Mouse (Mus musculus) right cerebral cortex, postnatal 14 days (tissue): ENCODE measurements around the gene Lmna.

Experiments
- DNase-seq: peaks from one replicate; pipeline ENCODE4 v3.0.0; 2022

Lmna gene

DNA sequence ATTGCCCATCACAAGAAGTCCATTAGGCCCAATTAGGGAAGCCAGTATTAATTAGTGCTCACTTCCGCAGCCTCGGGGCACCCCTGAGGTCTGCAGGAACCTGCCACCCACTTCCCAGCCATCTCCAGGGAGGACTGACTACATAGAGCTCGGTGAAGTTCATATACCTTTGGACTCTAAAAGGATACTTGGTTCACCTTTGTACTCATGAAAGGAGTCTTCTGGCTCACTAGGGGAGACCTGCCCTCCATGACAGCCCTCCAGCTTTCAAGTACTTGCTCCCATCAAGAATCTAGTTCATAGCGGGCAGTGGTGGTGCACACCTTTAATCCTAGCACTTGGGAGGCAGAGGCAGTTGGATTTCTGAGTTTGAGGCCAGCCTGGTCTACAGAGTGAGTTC, 8.7 kb upstream of the Lmna start:
- no peak for DNase-seq

DNA sequence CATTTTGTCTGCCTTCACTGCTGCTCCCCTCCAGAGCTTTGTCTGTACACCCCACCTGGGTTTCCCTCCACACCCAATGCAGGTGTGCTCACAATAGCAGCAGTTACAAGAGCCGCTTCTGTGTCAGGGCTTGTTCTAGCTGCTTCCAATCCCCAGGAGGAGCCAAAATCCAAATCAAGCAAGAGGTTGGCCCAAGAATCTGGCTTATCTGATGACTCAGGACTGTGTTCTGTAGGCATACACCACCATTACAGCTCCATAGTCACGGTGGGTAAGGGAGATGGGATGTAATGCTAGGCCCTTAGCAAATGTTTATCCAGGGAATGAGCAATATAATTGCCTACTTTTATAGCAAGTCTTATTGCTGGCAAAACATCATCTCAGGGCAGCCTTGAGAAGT, 6.7 kb upstream of the Lmna start:
- DNase-seq: no peak

DNA sequence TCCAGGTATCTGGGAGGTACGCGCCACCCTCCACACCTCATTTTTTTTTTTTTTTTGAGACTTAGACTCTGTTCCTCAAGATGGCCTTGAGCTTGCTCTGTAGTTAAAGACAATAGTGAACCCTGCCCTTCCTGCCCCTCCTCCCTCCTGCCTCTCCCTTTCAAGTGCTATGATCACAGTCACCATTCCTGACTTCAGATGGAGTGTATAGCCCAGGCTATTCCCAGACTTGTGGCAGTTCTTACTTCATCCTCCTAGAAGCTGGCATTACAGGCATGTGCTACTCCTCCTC, 5.3 kb upstream of the Lmna start:
- no peak for DNase-seq

DNA sequence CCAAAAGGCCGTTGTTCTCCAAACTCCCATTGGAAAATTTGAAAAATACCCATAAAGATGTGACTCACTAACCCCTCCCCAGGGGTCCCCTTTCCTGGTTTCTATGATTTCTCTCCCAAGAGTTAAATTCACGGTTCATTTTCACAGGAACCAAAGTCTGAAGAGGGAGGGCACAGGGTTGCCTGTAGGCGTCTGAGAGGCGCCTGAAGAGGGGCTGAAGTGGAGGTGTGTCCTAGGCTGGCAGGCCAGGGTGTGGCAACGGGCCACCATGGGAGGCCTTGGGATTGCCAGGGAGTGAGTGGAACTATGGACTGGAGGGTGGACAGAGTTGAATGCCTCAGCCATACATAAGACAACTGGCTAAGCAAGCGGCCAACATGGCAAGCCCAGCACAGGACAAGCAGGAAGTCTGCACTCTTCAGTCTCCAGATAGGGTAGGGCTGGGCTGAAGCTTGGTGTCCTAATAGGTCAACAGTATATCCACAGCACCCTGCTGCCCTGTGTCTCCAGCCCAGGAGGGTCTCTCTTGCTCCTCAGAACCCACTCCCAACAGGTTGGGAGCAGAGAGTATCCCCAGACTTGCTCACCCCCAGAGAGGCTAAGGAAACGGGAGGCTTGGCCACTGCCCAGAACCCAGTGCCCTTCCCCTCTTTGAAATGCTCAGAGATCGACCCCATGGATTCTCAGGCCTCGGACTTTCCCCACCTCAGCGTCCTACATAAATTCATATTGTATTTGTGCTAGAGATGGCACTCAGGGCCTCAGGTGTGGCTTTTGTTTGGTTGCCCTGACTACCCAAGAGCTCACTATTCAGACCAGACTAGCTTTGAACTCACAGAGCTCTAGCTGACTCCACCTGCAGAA, 4.7 kb upstream of the Lmna start:
- DNase-seq: no peak

DNA sequence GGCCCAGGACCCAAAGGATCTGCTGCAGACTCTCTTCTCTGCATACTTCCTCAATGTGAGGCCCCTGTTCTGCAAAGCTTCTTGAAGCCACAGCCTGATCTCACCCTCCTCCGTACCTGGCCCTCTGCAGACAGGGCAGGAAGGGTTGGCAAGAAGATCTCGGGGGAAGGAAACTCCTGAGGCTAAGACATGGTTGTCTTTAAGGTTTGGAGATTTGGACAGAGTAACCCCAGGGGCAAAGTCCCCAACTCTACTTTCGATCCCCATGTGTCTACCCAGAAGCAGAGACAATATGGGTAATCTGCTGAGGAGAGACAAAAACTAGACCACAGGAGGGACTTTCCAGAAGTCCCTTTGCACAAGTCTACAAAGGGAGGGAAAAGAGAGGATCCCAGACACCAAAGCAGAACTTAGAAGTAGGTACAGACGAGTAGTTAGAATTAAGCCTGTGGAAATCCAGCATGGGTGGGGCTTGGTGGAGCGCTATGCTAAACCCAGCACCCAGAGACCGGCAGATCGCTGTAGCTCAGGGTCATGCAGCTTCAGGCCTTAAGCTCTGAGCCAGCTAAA, 3.9 kb upstream of the Lmna start:
- DNase-seq: no peak

DNA sequence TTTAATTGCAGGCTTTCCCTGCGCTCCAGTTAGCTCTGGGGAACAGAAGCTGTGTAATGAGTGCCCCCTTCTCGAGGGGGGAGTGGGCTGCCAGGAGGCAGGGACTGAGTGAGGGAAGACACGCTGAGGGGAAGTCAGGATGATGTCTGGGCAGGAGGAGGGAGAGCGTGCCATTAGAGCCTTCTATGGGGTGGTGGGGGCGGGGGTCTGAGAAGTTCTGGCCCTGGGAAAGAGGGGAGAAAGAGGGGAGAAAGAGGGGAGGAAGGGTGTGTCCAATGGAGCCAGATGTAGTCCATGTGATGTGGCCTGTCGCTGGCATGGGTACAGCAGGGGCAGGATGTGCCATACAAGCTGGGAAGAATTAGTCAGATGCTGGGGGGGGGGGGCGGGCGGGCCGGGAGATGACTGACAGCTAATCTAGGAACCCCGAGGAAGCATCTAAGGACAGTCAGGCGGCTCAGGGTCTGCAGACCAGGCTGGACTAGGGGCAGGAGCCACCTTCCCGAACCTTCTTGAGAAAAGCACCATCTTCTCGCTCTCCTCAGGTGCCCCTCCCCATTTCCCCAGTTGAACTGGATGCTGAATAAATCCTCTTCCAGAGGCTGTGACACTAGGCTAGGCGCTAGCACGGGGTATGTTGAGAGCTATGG, 3.3 kb upstream of the Lmna start:
- no peak for DNase-seq

DNA sequence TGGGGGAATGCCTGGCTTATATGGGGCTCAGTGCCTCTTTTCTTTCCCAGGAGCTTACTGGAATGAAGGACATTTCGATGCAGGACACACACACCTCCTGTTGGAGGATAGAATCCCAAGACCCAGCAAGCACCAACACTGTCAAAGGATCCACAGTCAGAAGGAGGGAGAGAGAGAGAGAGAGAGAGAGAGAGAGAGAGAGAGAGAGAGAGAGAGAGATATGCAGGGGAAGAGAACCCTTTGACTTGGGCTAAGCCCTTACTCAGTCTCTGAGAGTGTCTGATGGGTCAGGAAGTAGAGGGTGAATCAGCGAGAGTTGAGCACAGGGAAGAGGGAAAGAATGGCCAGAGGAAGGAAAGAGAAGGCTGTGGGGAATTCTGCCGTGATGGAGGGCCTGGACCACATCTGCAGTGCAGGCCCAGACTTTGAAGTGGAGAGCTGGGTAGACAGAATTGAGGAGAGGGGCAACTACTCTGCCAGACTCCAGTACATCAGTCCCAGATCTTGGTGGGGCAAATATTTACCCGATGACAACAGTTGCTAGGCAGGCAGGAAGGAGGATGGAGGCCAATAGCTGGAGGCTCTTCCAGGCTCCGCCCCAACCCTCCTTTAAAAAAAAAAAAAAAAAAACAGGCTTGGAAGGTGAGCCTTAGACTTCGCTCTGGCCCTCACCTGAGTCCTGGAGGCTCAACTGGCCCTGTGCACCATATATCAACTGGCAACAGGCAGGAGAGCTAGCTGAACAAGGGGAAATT, 2.6 kb upstream of the Lmna start:
- DNase-seq: no peak

DNA sequence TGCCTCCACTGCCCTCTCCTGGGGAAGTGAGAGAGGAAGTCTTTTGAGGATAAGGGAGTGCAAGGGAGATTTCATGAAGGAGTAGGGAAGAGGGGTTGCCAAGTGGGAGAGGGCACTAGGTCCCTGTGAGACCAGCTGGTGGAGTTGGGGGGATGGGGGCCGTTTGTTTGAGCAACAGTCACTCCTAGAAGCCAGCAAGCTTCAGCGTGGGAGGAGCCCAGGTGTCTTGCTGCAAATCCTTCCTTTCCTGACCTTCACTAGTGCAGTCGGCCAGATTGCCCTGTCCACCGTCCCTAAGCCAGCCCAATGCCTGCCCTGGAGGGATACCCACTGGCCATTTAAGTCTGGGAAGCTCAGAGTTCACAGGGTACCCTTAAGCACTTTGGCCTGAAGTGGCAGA, 1.8 kb upstream of the Lmna start:
- DNase-seq: no peak

DNA sequence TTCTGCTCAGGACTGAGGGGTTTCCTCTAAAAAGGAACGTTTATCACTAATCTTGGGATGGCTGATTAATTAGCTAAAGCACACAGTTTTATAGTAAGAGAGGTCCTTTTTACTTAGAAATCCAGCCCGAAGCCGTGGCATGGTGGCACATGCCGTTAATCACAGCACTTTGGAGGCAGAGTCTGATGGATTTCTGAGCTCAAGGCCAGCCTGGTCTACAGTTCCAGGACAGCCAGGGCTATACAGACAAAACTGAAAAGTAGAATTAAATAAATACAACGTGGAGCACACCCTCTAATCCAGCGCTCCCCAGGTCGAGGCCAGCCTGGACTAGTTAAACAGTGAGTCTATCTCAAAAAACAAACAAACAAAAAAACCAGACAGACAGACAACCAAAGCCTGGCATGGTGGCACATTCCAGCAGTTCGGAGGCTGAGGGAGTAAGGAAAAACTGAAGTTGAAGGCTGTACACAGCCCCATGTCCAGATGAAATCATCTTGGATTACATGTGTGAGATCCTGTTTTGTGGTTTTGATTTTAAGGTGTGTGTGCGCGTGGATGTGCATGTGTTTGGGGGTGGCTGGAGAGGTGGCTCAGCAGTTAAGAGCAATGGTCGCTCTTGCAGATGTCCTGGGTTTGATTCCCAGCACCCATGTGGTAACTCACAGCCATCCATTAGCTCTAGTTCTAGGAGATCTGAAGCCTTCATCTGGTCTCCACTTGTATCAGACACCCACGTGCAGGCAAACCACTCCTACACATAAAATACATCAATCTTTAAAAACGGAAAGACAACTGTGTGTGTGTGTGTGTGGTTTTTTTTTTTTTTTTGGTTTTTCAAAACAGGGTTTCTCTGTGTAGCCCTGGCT, 899 bp upstream of the Lmna start:
- no peak for DNase-seq

DNA sequence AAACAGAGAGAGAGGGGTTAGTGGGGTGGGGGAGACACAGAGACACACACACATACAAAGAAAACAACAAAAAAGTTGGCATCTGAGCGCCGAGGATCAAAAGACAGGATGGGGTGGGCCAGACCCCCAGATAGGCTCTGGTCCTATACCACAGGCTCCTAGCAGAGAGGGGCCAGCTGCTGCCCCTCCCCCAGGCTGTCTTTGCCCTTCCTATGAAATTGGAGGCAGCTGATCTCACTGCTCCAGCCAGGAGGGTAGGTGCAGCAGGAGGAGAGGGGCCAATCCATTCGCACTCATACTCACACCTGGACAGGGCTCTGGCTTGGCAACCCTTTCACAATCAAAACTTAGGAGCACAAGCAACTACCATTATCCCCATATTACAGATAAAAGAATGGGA, 506 bp downstream of the Lmna start:
- no peak for DNase-seq

DNA sequence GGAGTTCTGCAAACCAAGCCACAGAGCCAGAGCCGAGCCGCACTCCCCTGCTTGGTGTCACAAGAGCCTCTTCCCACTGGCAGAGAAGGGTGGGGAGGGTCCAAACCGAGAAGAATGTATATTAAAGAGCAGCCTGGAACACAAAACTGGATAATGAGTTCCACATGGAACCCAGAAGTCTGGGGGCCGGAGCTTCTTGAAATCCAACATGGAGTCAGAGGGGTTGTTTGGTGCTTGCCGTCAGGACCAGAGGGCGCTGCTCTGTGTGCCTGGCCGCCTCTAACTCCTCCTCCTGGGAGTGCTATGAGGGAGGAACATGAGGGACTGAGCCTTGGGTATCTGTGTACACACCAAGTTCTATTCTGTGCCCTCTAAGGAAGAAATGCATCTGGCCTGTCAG, 4.0 kb downstream of the Lmna start:
- no peak for DNase-seq

DNA sequence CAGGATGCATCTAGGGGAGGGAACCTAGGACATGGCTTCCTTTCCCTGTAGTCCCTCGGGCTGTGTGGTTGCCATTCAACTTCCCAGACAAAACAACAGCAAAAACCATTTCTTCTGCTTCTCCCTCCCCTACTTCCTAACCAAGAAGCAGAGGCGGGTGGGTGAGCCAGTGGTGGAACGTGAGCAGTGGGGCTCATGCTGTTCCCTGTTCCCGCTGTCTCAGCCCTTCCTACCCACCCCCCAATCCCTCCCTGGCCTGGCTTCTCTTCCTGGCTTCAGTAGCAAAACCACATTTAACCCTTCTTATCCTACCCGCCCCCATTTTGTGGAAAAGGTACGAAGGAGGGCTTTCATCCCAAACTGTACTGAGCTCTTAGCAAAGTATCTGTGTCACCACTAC, 4.7 kb downstream of the Lmna start:
- DNase-seq: no peak

DNA sequence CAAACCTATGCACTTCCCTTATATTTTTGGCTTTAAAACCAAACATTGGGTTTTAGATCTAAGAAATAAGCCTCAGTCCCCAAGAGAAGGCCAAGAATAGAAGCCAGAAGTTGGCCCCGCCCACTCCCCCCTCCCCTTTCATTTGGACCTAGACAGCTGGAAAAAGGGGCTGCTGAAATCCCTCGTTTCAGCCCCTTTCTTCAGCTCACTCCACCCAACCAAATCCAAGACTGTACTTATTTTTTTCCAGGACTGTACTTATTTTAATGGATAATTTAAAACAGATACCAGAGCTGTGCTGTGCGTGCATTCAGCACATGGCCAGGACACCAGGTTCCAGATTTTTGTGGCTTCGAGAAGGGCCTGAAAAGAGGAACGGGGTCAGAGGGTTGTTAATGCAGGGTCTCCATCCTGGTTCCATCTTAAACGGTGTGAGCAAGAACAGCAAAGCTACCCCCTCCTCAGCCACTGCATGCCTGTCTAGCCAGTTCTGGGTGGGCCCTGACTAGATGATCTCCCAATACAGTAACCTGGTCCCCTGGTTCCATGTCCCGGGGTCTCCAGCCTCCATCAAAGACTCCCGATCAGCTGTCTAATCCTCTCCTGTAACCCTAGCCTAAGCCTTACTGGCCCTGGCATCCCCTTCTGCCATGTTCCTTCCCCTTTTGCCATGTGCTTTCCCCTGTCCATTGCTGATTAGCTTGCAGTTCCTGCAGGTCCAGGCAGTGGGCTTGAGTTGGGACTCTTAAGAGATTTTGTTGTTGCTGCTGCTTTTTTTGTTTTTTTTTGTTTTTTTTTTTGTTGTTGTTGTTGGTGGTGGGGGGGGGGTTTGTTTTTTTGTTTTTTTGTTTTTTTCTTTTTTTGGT, 5.6 kb downstream of the Lmna start:
- DNase-seq: no peak

DNA sequence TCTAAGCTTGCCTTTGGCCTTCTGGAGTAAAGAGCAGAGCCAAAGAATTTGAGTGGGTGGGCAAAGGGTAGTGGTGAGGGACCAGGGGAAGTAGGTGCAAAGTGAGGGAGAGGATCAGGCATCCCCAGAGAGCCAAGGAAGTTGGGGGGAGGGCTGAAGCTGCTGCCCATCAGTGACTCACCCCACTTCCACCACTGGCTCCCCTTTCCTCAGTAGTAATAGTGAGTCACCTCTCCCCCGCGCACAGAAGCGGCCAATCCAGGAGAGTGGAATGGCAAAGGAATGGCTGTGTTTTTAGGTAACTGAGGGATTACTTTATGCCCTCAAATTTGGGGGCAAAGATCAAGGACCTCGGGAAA, 6.3 kb downstream of the Lmna start:
- DNase-seq: no peak

DNA sequence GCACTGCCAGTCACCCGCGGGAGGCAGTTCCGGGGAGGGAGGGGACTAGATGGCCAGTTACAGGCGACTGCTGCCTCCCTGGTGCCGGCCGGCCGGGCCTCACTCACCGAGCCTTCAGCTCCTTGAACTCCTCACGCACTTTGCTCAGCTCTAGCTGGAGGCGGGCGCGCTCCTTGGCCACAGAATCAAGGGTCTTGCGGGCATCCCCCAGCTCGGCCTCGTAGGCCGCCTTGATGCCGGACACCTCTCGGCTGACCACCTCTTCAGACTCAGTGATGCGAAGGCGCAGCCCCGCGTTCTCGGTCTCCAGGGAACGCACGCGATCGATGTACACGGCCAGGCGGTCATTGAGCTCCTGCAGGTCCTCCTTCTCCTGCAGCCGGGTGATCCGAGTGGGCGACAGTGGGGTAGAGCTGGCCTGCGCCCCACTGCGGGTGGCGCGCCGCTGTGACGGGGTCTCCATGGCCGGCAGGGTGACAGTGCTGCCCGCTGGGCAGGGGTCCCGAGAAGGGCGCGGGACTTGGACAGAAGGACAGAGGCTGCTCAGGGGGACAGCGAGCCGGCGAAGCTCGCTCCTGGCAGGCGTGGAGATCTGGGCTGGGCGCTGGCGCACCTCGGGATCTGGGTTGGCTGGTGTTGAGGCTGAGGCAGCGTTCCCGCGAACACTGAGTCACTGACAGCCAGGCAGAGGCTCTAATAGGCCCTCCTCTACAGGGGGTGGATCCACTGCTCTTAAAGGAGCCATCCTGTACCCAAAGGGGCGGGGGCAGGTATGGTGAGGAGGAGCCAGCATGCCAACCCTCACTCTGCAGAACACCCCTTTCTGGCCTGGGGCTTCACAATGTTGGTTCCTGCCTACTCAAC, 6.9 kb downstream of the Lmna start:
- DNase-seq: peak; percentile 84

DNA sequence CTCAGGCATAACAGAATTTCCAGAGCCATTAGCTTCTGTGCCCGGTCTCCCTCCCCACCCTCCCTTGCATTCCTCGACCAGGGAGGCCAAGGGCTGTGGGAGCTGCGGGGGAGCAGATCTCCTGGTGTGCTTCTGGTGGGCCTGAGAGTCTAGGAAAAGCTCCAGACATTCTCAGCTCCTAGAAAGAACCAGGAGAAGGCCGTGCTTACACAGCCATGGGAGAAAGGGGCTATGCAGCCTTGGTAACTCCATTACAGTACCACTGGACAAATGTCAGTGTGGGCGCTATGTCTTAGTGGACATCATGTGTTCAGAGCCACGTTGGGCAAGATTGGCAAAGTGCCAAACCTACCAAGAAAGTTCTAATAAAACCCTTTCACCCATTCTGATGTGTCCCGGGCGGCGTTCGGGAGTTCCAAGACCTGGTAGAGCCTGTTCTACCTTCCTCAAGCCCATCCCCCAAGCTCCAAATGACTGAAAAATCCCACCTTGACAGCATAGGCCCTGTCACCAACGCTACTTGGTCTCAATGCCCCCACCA, 7.7 kb downstream of the Lmna start:
- no peak for DNase-seq

DNA sequence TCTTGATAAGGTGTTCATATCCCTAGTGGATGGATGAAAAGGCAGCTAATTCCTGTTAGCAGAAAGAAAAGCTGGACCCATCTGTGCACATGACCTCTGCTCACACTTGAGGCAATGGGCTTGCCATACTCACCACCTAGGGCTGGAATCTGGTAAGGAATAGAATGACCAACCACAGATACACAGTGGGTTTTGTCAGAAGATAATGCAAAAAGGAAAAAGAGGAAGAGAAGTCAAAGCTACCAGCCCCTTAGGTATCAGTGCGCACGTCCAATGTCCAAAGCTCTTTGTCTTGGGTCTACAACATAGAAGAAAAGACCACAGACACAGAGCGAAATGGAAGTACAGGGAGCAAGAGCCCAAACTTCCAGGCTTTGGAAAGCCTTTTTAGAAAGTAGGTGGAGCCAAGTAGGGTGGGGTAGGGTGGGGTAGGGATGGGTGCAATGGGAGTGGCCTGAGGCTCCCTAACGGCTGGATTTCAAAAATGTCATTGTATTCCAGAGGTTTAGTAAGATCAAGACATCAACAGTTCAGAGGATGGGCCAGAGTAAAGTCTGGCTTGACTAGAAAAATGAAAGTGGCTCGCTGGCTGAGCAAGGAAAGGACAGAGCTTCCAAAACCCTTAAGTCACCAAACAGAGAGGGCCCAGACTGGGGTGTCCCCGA, 8.3 kb downstream of the Lmna start:
- no peak for DNase-seq

DNA sequence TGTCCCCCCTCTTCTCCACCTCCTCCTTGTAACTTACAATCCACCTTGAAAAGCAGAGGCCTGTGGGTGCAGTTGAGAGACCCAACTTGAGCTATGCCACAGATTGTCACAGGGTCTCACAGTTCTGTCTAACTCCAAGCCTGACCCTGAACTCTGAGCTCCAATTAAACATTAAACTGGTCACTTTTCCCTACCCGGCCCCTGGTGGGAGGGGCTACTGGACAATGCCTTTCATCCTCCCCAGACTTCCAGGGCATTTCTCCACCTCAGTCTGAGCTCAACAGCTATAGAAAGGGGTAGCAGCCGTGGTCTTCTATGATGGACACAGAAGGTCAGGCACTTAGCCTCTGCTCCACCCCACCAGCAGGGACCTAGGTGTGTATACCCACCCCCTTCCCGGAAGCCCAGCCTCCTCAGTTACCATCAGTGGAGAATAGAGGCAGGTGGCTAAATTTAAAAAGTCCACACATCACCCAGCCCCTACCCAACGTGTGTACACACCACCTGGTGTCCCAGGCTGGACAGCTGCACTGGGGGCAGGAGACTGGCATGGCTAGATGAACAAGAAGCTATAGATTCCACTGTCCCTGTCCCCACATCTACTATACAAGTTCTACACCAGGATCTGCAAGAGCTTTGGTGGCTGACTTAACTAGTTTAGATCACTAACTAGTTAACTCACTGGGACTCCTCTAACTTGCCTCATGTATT, 8.9 kb downstream of the Lmna start:
- DNase-seq: no peak

DNA sequence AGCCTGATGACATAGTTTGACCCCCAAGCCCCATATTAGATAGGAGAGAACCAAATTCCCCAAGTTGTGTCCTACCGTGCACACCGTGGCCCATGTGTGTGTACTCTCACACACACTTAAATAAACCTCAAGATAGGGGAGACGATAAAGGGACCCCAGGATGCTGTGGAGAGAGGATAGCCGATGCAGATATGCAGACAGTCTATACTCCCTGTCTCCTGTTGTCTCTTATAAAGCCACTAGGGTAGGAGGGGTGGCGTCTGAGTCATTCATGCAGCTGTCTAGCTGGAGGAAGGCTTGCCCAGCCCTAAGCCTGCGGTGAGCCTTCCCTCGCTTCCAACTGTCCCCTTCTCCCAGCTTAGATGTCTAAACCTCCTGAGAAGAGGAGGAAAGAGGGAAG, 9.7 kb downstream of the Lmna start:
- DNase-seq: no peak
